Mouse (Mus musculus) spleen, postnatal 10 days (tissue): ENCODE data around the gene Rph3al.

ENCODE experiments used
- DNase-seq, 2 experiments: peaks; one replicate each; pipeline ENCODE4 v3.0.0; 2021 to 2022; ENCODE audit warnings: low spot score in 2 of 2

Rph3al gene

GRCm38 (mm10) chr11:75811900-75812299 lies 126.3 kb downstream of the Rph3al start:
- DNase-seq = peak in 1 of 2 experiments; percentile 46

GRCm38 (mm10) chr11:75810526-75810925 lies 127.7 kb downstream of the Rph3al start:
- no peak for DNase-seq

GRCm38 (mm10) chr11:75807486-75807885 lies 130.7 kb downstream of the Rph3al start:
- DNase-seq = no peak

DNA sequence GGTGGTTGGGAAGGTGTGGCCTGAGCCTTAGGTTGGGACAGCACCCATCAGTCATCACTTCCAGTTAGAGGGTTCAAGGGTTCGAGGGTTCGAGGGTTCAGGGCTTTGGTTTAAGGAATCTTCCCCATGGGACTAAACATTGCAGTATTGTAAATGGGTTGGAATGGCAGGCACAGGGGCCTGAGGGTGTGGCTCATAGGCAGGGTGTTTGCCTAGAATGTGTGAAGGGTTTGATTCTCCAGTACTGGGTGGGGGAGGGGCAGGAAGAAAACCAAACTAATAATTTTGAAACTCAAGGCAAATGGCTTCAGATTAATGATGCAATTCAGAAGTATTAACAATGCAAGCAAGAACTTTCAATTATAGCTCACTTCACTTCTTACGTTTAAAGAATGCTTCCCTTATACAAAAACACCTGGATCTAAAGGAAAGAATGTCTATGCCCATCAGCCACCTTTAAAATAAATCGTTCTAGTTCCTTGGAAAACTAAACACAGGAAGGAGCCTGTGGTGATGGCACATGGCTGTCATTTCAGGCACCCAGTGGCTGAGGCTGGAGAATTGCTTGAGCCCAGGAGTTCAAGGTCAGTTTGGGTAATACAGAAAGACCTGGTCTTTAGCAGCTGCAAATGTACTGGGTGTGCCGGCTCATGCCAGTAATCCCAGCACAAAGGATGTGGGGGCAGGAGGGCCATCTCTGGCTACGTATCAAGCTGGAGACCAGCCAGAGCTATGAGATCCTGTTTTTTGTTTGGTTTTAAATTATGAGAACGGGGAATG lies 136.3 kb downstream of the Rph3al start:
- DNase-seq = no peak

GRCm38 (mm10) chr11:75801369-75801768 lies 136.9 kb downstream of the Rph3al start:
- no peak for DNase-seq

GRCm38 (mm10) chr11:75796536-75797246 lies 141.5 kb downstream of the Rph3al start:
- DNase-seq = no peak

GRCm38 (mm10) chr11:75796029-75796445 lies 142.2 kb downstream of the Rph3al start, which contains the start of gene Doc2b:
TSS of gene Doc2b (minus strand) at chr11:75796049.
- DNase-seq = no peak

DNA sequence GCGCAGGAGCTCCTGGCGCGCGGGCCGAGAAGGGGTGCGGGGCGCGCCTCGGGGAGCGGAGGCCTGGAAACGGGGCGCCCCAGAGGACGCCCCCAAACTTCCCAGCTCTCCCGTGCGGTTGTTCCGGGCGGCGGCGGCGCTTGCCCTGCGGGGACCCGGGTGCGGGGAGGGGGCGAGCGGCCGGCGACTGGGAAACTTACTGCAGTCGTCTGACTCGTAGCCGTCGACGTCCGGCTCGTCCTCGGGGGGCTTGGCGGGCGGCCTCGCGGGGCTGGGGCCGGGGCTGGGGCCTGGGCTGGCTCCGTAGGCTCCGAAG lies 142.9 kb downstream of the Rph3al start:
- no peak for DNase-seq

GRCm38 (mm10) chr11:75794602-75795320 lies 143.5 kb downstream of the Rph3al start:
- no peak for DNase-seq

GRCm38 (mm10) chr11:75793351-75793750 lies 144.9 kb downstream of the Rph3al start:
- DNase-seq = no peak

GRCm38 (mm10) chr11:75792535-75792934 lies 145.7 kb downstream of the Rph3al start:
- no peak for DNase-seq

DNA sequence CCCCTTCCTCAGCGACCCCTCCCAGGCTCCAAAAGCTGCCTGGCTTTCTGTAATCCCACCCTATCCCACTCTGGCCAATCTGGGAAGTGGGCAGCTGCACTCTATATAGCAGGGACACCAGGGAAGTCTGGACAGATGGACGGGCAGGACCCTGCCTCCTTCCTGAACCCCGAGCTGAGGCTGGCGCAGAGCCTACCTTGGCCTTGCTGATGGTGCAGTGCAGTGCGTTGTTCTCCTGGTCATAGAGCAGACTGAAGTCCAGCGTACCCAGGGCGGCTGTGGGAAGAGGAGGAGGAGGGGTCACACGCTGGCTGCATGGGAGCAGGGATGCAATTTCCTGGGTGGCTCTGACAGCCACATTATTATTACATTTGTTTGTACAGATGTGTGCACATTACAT lies 152.3 kb downstream of the Rph3al start:
- DNase-seq = no peak

- no peak for DNase-seq
These were observed 154.4 kb downstream of the Rph3al start for GRCm38 (mm10) chr11:75783799-75784198.

DNA sequence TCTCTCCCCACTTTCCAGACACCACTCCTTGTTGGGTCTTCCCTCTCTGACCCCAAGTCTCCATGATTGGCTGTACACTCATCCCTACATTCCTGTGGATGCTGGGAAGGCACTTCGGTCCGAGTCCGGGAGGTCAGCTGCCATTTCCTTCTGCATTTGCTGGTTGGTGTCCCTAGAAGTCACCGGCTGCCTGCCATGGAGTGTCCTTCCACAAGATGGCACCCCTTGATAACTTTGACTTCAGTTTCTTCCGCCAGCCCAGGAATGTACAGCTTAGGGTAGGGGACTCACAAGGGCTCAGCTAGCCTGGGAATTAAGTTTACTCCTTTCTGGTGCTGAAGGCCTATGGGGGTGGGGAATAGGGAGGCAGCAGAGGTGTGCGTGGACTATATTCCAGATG lies 156.3 kb downstream of the Rph3al start:
- peak in 1 of 2 experiments; percentile 69 for DNase-seq
